Mouse (Mus musculus) midbrain, embryonic 13.5 days (tissue): ENCODE data around the gene Slc9a8. TPM values are rescaled to one million over a fixed set of nuclear protein-coding genes. Genes with fewer than 3 reads are reported as not detected.
A peak's percentile ranks its signal among the peaks of the same experiment; 100 is the strongest.

Experiments
- ATAC-seq: fragments of 200-750 bp; cut with Nextera tagmentation; 2 replicates; pipeline ENCODE4 v1.8.0; 2017; ENCODE audit warnings: mild to moderate bottlenecking, moderate TSS enrichment, moderate library complexity
- H3K27ac ChIP-seq: fragments of 300-500 bp; sonication (generic); 2 replicates; pipeline ENCODE4 v1.5.1; 2015; ENCODE audit warnings: inconsistent platforms, mild to moderate bottlenecking, moderate library complexity
- H3K27me3 ChIP-seq: fragments of 300-500 bp; sonication (generic); 2 replicates; pipeline ENCODE4 v1.6.1; 2015; ENCODE audit warnings: mild to moderate bottlenecking, inconsistent platforms
- H3K36me3 ChIP-seq: fragments of 300-500 bp; sonication (generic); 2 replicates; pipeline ENCODE4 v1.6.1; 2015; ENCODE audit warnings: mild to moderate bottlenecking, inconsistent platforms
- H3K4me1 ChIP-seq: fragments of 300-500 bp; sonication (generic); replicated peaks from 2 replicates; pipeline ENCODE4 v1.6.1; 2015; ENCODE audit warnings: inconsistent platforms
- H3K4me2 ChIP-seq: fragments of 300-500 bp; sonication (generic); replicated peaks from 2 replicates; pipeline ENCODE4 v1.6.1; 2015; ENCODE audit warnings: moderate library complexity, mild to moderate bottlenecking, inconsistent platforms
- H3K4me3 ChIP-seq: fragments of 300-500 bp; sonication (generic); replicated peaks from 2 replicates; pipeline ENCODE4 v1.5.1; 2015; ENCODE audit warnings: mild to moderate bottlenecking, inconsistent platforms
- H3K9ac ChIP-seq: fragments of 300-500 bp; sonication (generic); replicated peaks from 2 replicates; pipeline ENCODE4 v1.6.1; 2015; ENCODE audit warnings: mild to moderate bottlenecking, inconsistent platforms
- H3K9me3 ChIP-seq: fragments of 300-500 bp; sonication (generic); 2 replicates; pipeline ENCODE4 v1.6.1; 2016; ENCODE audit warnings: mild to moderate bottlenecking, inconsistent platforms
- WGBS: fragments of 180-500 bp; shearing (Covaris S2); methylation state at CpG from one replicate; pipeline ENCODE4 v1.1.7; 2015; 5-methylcytosine and 5-hydroxymethylcytosine counted together
- polyA plus RNA-seq: library from polyadenylated mRNA; unstranded; fragments of >200 nt; fragmentation: Nextera tagmentation; extraction: Ambion mirVana; gene quantifications from 2 replicates; pipeline ENCODE4 v1.2.1, GENCODE M21; 2015

The Slc9a8 gene
- polyA plus RNA-seq, 1 experiment from 2014 or later, result 23.0 TPM

GRCm38 (mm10) chr2:167476762-167477161 lies 55.2 kb downstream of the Slc9a8 start:
- H3K4me1 ChIP-seq, result peaks cover 21% of the 10 kb centered on the region
- no peak overlapping the region for H3K4me2 ChIP-seq
- H3K9ac ChIP-seq, result 0 out of 2 replicates have a peak overlapping the region, but pooled peaks have one; percentile 1
- peaks cover 42% of the 10 kb centered on the region for H3K36me3 ChIP-seq
- H3K9me3 ChIP-seq, result no peaks in the 10 kb centered on the region
- peak overlapping the region; percentile 76 for H3K27ac ChIP-seq
- WGBS, result 67% methylated on average over 4 of the region's 4 CpGs
- no peak overlapping the region for H3K4me3 ChIP-seq
- H3K27me3 ChIP-seq, result no peaks in the 10 kb centered on the region
- peak; percentile 15 for ATAC-seq

- 48% methylated on average over 2 of the region's 2 CpGs for WGBS
- H3K36me3 ChIP-seq, result peaks cover 41% of the 10 kb centered on the region
- no peak overlapping the region for H3K4me3 ChIP-seq
Observed at GRCm38 (mm10) chr2:167478128-167478527, 56.6 kb downstream of the Slc9a8 start.

DNA sequence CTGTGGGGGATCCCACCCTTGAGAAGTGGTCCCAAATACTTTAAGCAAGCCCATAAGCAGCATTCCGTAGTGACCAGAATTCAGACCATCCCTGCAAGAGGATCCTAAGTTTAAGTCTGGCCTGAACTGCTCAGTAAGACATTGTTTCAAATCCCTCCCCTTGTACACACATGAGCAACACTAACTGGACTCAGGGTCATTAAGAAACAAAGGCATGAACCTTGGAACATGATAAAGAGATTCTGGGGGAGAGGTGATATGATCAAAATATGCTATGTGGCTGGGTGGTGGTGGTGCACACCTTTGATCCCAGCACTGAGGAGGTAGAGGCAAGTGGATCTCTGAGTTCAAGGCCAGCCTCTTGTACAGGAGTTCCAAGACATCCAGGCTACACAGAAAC lies 58.0 kb downstream of the Slc9a8 start:
- WGBS, result 97% methylated on average over 1 of the region's 1 CpGs
- H3K27ac ChIP-seq, result no peak overlapping the region

More at GRCm38 (mm10) chr2:167478128-167478527, 56.6 kb downstream of the Slc9a8 start:
- H3K27ac ChIP-seq, result no peak overlapping the region
- H3K9me3 ChIP-seq, result no peaks in the 10 kb centered on the region
- ATAC-seq, result no peak
- no peak overlapping the region for H3K9ac ChIP-seq
- peaks cover 21% of the 10 kb centered on the region for H3K4me1 ChIP-seq
- H3K27me3 ChIP-seq, result no peaks in the 10 kb centered on the region
- H3K4me2 ChIP-seq, result no peak overlapping the region

GRCm38 (mm10) chr2:167482681-167483080 lies 61.2 kb downstream of the Slc9a8 start:
- ATAC-seq, result no peak
- 92% methylated on average over 4 of the region's 4 CpGs for WGBS

More for the DNA sequence above, 58.0 kb downstream of the Slc9a8 start:
- Histone ChIP-seq H3K27me3 (no peaks in the 10 kb centered on the region), H3K9me3 (no peaks in the 10 kb centered on the region), H3K36me3 (peaks cover 41% of the 10 kb centered on the region), H3K4me2 (no peak overlapping the region), H3K9ac (0 out of 2 replicates have a peak overlapping the region, but pooled peaks have one; percentile 3), H3K4me3 (no peak overlapping the region), H3K4me1 (peaks cover 21% of the 10 kb centered on the region)
- ATAC-seq, result no peak

GRCm38 (mm10) chr2:167483081-167483826 lies 61.7 kb downstream of the Slc9a8 start:
- H3K4me2 ChIP-seq, result no peak overlapping the region
- H3K4me1 ChIP-seq, result no peaks in the 10 kb centered on the region
- H3K9me3 ChIP-seq, result no peaks in the 10 kb centered on the region
- no peak overlapping the region for H3K9ac ChIP-seq
- WGBS, result 94% methylated on average over 27 of the region's 27 CpGs
- no peak overlapping the region for H3K27ac ChIP-seq
- H3K4me3 ChIP-seq, result no peak overlapping the region
- no peak for ATAC-seq
- H3K27me3 ChIP-seq, result no peaks in the 10 kb centered on the region
- peaks cover 57% of the 10 kb centered on the region for H3K36me3 ChIP-seq

More at GRCm38 (mm10) chr2:167482681-167483080, 61.2 kb downstream of the Slc9a8 start:
- Histone ChIP-seq H3K36me3 (peaks cover 57% of the 10 kb centered on the region), H3K9ac (no peak overlapping the region), H3K4me1 (no peaks in the 10 kb centered on the region), H3K27me3 (no peaks in the 10 kb centered on the region), H3K9me3 (no peaks in the 10 kb centered on the region), H3K27ac (no peak overlapping the region), H3K4me2 (no peak overlapping the region), H3K4me3 (no peak overlapping the region)

DNA sequence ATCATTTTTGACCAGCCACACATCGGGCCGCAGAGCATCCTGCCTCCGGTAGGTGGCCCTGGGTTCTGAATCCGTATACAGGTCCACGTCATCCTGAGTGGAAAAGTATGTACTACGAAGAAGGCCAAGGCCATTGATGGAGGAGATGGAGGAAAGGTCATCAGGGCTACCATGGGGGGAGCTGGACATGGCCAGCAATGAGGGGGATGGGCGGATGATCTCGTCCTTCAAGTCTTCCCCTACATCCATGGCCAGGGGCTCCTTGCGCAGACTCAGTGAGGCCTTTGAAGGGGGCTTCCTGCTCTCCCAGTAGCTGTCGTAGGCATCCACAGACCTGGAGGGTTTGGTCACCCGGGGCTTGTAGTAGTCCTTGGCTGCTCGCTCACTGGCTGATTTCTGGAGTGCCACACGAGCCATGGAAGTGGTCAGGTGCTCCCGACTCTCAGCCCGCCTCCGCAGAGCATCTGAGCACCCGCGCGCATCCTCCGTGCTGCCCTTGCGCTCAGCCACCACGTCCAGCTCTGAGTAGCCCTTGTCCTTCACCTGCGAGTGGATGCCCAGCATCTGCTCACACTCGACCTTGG lies 62.4 kb downstream of the Slc9a8 start:
- Histone ChIP-seq H3K4me3 (no peak overlapping the region), H3K4me2 (no peak overlapping the region), H3K36me3 (peaks cover 57% of the 10 kb centered on the region), H3K27ac (no peak overlapping the region), H3K9me3 (no peaks in the 10 kb centered on the region), H3K9ac (no peak overlapping the region), H3K4me1 (no peaks in the 10 kb centered on the region), H3K27me3 (no peaks in the 10 kb centered on the region)
- 95% methylated on average over 24 of the region's 24 CpGs for WGBS
- ATAC-seq, result no peak

- H3K27ac ChIP-seq, result no peak overlapping the region
- no peaks in the 10 kb centered on the region for H3K9me3 ChIP-seq
- ATAC-seq, result no peak
- H3K4me2 ChIP-seq, result no peak overlapping the region
- no peaks in the 10 kb centered on the region for H3K27me3 ChIP-seq
- H3K4me1 ChIP-seq, result no peaks in the 10 kb centered on the region
- WGBS, result 95% methylated on average over 11 of the region's 11 CpGs
- H3K4me3 ChIP-seq, result no peak overlapping the region
- no peak overlapping the region for H3K9ac ChIP-seq
- H3K36me3 ChIP-seq, result peaks cover 57% of the 10 kb centered on the region
Observed at GRCm38 (mm10) chr2:167484932-167485331, 63.4 kb downstream of the Slc9a8 start.

DNA sequence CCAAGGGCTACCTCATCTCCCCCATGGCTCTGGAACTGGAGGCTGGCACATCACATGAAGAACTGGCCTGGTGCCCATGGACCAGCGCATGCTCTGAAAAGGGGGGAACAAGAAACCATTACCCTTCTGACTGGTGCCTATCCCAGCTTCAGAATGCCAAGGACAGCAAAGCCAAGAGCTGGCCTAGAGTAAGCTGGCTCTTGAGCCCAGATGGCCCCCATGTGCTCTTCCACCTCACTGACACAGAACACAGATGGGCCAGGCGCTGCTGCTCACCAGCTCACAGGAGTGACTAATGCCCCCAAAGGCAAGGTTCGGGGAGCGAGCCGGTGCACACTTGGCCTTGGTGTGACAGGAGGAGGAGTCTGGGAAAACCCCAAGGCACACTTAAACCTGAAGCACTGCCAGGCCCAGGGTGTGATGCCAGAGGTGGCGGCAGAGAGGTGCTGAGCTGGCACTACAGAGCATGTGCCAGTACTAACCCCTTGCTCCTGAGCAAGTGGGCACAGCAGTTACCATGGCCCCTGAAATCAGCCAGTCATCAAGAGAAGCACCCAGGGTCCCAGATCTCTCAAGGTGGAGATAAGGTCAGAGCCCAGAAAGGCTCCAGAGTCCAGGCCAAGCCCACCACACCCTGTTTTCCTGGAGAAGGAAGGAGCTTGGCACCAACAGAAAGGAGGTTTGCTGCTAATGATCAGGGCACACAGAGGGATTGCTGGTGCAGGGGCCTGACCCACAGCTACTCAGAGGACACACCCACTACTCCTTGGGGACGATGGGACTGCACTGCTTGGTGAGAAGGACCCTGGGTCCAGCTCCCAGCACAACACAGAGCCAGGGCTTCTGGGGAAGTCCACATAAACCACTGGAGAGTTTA lies 64.2 kb downstream of the Slc9a8 start:
- Histone ChIP-seq H3K27ac (no peak overlapping the region), H3K36me3 (peaks cover 53% of the 10 kb centered on the region), H3K4me2 (no peak overlapping the region), H3K9ac (no peak overlapping the region), H3K4me3 (no peak overlapping the region), H3K4me1 (peaks cover 2% of the 10 kb centered on the region), H3K9me3 (no peaks in the 10 kb centered on the region), H3K27me3 (no peaks in the 10 kb centered on the region)
- 89% methylated on average over 7 of the region's 7 CpGs for WGBS
- 0 out of 2 replicates have a peak, but pooled peaks have one; percentile 45 for ATAC-seq

GRCm38 (mm10) chr2:167486573-167486972 lies 65.1 kb downstream of the Slc9a8 start:
- Histone ChIP-seq H3K9ac (no peak overlapping the region), H3K4me1 (peaks cover 11% of the 10 kb centered on the region), H3K27ac (no peak overlapping the region), H3K9me3 (no peaks in the 10 kb centered on the region), H3K4me3 (no peak overlapping the region), H3K4me2 (no peak overlapping the region), H3K36me3 (peaks cover 50% of the 10 kb centered on the region), H3K27me3 (no peaks in the 10 kb centered on the region)
- no peak for ATAC-seq
- WGBS, result 85% methylated on average over 4 of the region's 4 CpGs

DNA sequence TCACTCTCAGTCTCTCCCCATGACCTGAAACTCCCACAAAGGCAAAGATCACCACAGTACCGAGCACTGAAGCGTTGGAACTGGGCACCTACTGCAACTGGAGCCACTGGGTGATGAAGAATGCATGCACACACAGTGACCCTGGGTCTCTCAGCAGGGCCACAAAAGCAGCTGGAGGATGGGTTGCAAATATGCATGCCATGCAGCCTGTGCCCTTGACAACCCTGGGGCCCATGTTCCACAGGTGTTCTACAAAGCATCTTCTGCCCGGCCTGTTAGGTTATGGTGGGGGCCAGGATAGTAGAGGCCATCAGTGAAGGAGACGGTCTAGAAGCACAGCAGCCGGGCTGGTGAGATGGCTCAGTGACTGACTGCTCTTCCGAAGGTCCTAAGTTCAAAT lies 66.0 kb downstream of the Slc9a8 start:
- 88% methylated on average over 6 of the region's 6 CpGs for WGBS
- H3K4me3 ChIP-seq, result no peak overlapping the region
- no peak overlapping the region for H3K9ac ChIP-seq
- H3K36me3 ChIP-seq, result peaks cover 43% of the 10 kb centered on the region
- no peak overlapping the region for H3K27ac ChIP-seq
- no peak overlapping the region for H3K4me2 ChIP-seq
- no peaks in the 10 kb centered on the region for H3K27me3 ChIP-seq
- no peaks in the 10 kb centered on the region for H3K9me3 ChIP-seq
- H3K4me1 ChIP-seq, result peaks cover 17% of the 10 kb centered on the region
- no peak for ATAC-seq

DNA sequence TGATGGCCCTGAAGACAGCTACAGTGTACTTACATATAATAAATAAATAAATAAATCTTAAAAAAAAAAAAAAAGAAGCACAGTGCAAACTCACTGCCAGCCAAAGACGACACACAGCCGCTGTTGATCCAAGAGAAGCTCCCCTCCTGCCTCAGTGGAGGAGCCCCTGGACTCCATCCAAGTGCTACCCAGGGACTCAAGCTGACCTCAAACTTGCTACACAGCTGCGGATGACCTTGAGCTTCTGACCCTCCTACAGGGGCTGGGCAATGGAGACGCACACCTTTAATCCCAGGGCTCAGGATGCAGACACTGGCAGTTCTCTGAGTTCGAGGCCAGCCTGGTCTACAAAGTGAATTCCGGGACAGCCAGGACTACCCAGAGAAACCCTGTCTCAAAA lies 66.5 kb downstream of the Slc9a8 start:
- H3K36me3 ChIP-seq, result peaks cover 38% of the 10 kb centered on the region
- no peak overlapping the region for H3K4me2 ChIP-seq
- H3K4me3 ChIP-seq, result no peak overlapping the region
- WGBS, result 96% methylated on average over 6 of the region's 6 CpGs
- H3K9ac ChIP-seq, result no peak overlapping the region
- H3K9me3 ChIP-seq, result no peaks in the 10 kb centered on the region
- no peak overlapping the region for H3K27ac ChIP-seq
- no peaks in the 10 kb centered on the region for H3K27me3 ChIP-seq
- ATAC-seq, result no peak
- H3K4me1 ChIP-seq, result peaks cover 17% of the 10 kb centered on the region
